Mouse (Mus musculus): Measurements from ENCODE around the gene Agtrap. TPM values are rescaled to one million over a fixed set of nuclear protein-coding genes. Genes with fewer than 3 reads are reported as not detected.

Agtrap gene
- polyA plus RNA-seq, 1 experiment from 2014 or later, result 10.4 TPM

DNA sequence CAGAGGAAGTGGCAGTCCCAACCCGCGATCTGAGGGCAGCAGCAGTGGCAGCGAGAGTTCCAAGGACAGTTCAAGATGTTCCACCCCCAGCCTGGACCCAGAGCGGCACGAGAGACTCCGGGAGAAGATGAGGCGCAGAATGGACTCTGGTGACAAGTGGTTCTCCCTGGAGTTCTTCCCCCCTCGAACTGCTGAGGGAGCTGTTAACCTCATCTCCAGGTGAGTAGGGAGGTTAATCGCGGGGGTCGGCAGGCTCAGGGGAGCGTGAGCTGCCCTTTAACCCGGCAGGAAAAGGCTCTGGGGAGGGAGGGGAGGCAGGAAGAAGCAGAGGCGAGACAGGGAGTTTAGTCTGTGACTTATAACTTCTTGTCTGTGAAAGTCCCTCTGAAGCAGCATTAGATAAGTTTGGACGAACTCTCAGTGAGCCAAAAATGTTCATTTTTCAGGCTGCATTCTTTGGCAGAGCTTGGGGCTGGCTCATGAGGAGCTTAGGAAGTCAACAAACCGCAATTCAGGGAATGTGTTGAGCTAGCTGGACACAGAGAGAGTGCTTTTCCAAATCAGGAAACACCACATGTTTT lies 46.1 kb downstream of the Agtrap start:
- 16% methylated on average over 16 of the region's 16 CpGs for WGBS (ENCODE audit: insufficient replicate concordance)
- Histone ChIP-seq H3K27me3 (ENCODE audit: insufficient read depth, low read length) (no peaks in the 10 kb centered on the region), H3K4me2 (ENCODE audit: low read depth, low read length) (peak overlapping the region; percentile 95), H3K4me1 (ENCODE audit: insufficient read depth) (peaks cover 62% of the 10 kb centered on the region), H3K9ac (replicated peaks) (peak overlapping the region; percentile 81), H3K27ac (ENCODE audit: low read depth) (peak overlapping the region; percentile 90), H3K36me3 (replicated peaks; ENCODE audit: insufficient read depth, low read length) (peaks cover 16% of the 10 kb centered on the region), H3K9me3 (ENCODE audit: low read length) (no peaks in the 10 kb centered on the region), H3K4me3 (ENCODE audit: low read depth, low read length) (peak overlapping the region; percentile 73)
- DNase-seq, result no peak
- ATAC-seq, result no peak
- TF ChIP-seq EP300 (IDR thresholded peaks at IDR 0.05; ENCODE audit: low read depth), result no peak
- no peak for TF ChIP-seq CTCF (IDR thresholded peaks at IDR 0.05; ENCODE audit: low read depth)

DNA sequence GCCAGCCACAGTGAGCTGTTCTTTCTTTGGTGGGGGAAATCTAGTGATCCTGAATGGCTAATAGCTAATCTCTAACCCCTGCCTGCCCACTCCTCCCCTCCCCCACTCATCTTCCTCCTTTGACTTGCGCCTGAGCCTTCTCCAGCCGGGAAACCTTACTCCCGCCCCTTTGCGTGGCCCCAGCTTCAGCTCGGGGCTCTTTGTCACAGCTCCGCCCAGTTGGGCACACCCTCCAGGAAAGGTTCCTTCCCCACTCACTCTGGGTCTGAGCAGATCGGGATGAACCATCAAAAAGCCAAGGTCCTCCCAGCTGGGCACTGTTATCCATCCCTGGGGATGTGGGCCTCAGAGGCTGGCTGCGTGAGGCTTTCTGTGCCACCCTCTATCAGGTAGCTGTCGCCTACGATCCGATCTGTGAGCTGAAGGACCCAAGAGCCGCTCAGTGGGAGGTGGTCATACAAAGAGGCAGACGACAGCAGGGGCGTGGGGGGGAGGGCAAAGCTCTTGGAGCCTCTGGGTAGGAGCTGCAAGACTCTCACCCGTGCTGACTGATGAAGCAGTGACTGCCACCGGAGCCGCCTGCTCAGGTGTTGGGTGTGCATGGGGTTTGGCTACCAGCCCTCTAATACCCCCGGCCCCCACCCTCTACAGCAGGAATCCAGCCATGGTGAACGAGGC lies 46.8 kb downstream of the Agtrap start:
- 10% methylated on average over 19 of the region's 19 CpGs for WGBS (ENCODE audit: insufficient replicate concordance)
- H3K4me2 ChIP-seq (ENCODE audit: low read depth, low read length), result peak overlapping the region; percentile 95
- H3K4me3 ChIP-seq (ENCODE audit: low read depth, low read length), result peak overlapping the region; percentile 73
- TF ChIP-seq EP300 (IDR thresholded peaks at IDR 0.05; ENCODE audit: low read depth), result no peak
- no peak for TF ChIP-seq CTCF (IDR thresholded peaks at IDR 0.05; ENCODE audit: low read depth)
- H3K9me3 ChIP-seq (ENCODE audit: low read length), result no peaks in the 10 kb centered on the region
- H3K36me3 ChIP-seq (replicated peaks; ENCODE audit: insufficient read depth, low read length), result peaks cover 15% of the 10 kb centered on the region
- H3K9ac ChIP-seq (replicated peaks), result peak overlapping the region; percentile 81
- no peaks in the 10 kb centered on the region for H3K27me3 ChIP-seq (ENCODE audit: insufficient read depth, low read length)
- DNase-seq (peak; percentile 73), ATAC-seq (no peak)
- peak overlapping the region; percentile 90 for H3K27ac ChIP-seq (ENCODE audit: low read depth)
- peaks cover 57% of the 10 kb centered on the region for H3K4me1 ChIP-seq (ENCODE audit: insufficient read depth)

DNA sequence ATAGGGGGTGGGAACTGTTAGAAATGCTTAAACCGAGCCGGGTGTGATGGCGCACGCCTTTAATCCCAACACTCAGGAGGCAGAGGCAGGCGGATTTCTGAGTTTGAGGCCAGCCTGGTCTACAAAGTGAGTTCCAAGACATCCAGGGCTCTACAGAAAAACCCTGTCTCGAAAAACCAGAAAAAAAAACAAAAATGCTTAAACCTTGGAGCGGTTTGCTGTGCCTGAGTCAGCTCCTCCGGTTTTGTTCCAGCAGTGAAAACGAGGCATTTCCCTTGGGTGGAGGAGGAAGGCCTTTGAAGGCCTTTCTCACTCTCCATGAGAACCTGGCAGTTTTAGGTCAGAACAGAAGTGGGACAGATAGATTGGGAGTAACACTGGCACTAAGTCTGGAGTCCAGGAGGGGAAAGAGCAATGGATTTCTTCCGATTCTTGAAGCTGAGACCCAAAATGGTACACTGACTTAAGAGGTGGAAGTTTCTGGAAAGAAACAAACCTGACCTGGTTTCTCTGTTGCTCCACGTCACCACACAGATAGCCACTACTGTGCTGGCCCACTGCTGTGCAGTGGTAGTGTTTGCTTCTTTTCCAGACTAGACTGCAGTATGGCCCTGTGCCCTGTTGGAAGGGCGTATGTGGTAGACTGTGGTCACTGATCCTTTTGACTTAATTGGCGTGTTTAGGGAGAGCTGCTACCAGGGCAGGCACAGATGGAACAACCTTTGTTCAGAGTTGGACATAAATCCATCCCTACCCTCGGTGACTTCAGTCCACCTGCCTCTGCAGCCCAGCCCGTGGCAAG lies 47.6 kb downstream of the Agtrap start:
- WGBS (ENCODE audit: insufficient replicate concordance), result 65% methylated on average over 15 of the region's 15 CpGs
- no peak for TF ChIP-seq CTCF (IDR thresholded peaks at IDR 0.05; ENCODE audit: low read depth)
- no peak for TF ChIP-seq EP300 (IDR thresholded peaks at IDR 0.05; ENCODE audit: low read depth)
- Histone ChIP-seq H3K9ac (replicated peaks) (peak overlapping the region; percentile 81), H3K36me3 (replicated peaks; ENCODE audit: insufficient read depth, low read length) (peaks cover 12% of the 10 kb centered on the region), H3K4me2 (ENCODE audit: low read depth, low read length) (peak overlapping the region; percentile 95), H3K27ac (ENCODE audit: low read depth) (peak overlapping the region; percentile 90), H3K4me3 (ENCODE audit: low read depth, low read length) (peak overlapping the region; percentile 73), H3K27me3 (ENCODE audit: insufficient read depth, low read length) (no peaks in the 10 kb centered on the region), H3K9me3 (ENCODE audit: low read length) (no peaks in the 10 kb centered on the region), H3K4me1 (ENCODE audit: insufficient read depth) (peaks cover 54% of the 10 kb centered on the region)
- ATAC-seq, result no peak
- DNase-seq, result no peak

DNA sequence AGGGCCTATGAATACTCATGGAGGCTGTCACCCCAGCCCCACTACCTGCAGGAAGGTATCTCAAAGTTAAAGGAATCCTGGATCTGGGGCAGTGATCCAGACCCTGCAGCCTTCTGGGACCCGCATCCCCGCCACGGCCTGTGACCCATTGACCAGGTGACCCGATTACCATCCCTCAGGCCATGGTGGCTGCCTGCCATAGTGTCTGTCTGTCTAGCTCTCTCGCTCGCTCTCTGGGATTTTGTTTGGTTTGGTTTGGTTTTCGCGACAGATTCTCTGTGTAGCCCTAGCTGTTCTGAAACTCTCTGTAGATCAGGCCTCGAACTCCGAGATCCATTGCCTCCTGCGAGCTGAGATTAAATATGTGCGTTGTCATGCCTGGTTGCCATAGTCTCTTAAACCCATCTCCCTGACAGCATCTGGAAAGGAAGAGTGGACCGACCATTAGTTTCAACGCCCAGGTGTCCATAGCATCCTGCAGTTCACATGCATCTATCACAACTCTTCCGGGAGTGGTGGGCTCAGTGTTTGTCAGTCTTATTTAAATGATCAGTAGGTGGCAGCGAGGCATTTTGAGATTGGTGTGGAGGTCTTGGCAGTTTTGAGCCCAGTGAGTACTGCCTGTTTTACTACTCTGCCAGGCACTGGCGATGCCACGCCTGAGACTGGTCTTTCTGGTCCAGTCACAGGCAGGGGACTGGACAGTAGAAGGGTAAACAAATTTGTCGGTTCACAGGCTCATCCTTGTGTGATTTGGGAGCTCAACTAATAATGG lies 48.4 kb downstream of the Agtrap start:
- Histone ChIP-seq H3K27me3 (ENCODE audit: insufficient read depth, low read length) (no peaks in the 10 kb centered on the region), H3K4me1 (ENCODE audit: insufficient read depth) (peaks cover 50% of the 10 kb centered on the region), H3K9me3 (ENCODE audit: low read length) (no peaks in the 10 kb centered on the region), H3K36me3 (replicated peaks; ENCODE audit: insufficient read depth, low read length) (peaks cover 8% of the 10 kb centered on the region), H3K4me2 (ENCODE audit: low read depth, low read length) (peak overlapping the region; percentile 95), H3K4me3 (ENCODE audit: low read depth, low read length) (peak overlapping the region; percentile 73), H3K27ac (ENCODE audit: low read depth) (peak overlapping the region; percentile 90), H3K9ac (replicated peaks) (peak overlapping the region; percentile 81)
- WGBS (ENCODE audit: insufficient replicate concordance), result 15% methylated on average over 19 of the region's 19 CpGs
- ATAC-seq (peak; percentile 11), DNase-seq (no peak)
- TF ChIP-seq EP300 (IDR thresholded peaks at IDR 0.05; ENCODE audit: low read depth) (0 out of 2 replicates have a peak, but pooled peaks have one; percentile 33), CTCF (IDR thresholded peaks at IDR 0.05; ENCODE audit: low read depth) (no peak)

DNA sequence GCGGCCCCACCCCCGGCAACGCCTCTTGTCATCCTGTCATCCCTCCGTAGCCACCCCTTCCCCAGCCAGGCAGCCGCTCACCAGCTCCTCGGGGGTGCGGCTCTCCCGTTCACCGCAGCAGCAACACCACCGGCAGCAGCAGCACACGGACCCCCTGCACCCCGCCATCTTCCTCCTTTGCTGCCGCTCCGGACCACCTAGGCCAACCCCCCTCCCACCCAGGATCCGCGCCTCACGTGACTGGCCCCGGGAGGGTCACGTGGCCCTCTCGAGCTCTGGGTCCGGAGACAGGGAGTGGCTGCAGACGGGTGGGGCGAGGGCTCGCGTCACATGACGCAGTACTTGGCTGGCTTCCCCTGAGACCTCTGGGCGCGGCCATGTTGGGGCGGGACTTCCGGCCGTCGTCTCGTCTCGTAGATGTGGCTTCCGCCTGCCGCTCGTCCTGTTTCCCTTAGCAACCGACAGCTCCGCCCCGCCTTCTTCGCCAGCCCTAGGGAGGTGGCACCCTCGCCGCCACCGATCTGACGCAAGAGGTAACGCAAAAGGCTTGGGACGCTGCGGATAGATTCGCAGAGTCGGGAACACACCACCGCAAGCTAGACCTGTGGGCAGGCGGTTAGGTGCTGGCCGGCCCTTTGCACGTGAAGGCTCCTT lies 49.1 kb downstream of the Agtrap start, which contains the start of the genes Clcn6 and Mthfr:
Gene Clcn6, minus strand, starts transcription at position 222 of the 654 bp plus-strand sequence.
Gene Mthfr, plus strand, starts transcription at position 478 of the 654 bp plus-strand sequence.
- Histone ChIP-seq H3K27ac (ENCODE audit: low read depth) (peak within 1 kb of the TSS; percentile 90), H3K9me3 (ENCODE audit: low read length) (no peaks in the 10 kb centered on the region), H3K4me1 (ENCODE audit: insufficient read depth) (peaks cover 45% of the 10 kb centered on the region), H3K9ac (replicated peaks) (peak within 1 kb of the TSS; percentile 81), H3K4me2 (ENCODE audit: low read depth, low read length) (peak within 1 kb of the TSS; percentile 95), H3K36me3 (replicated peaks; ENCODE audit: insufficient read depth, low read length) (0 out of 2 replicates have a peak, but pooled peaks cover 2% of the 10 kb centered on the region), H3K4me3 (ENCODE audit: low read depth, low read length) (peak within 1 kb of the TSS; percentile 73), H3K27me3 (ENCODE audit: insufficient read depth, low read length) (no peaks in the 10 kb centered on the region)
- DNase-seq (peak; percentile 100), ATAC-seq (peak; percentile 95)
- TF ChIP-seq EP300 (IDR thresholded peaks at IDR 0.05; ENCODE audit: low read depth) (no peak), CTCF (IDR thresholded peaks at IDR 0.05; ENCODE audit: low read depth) (no peak; the same call in 1 of the 2 replicates)
- WGBS (ENCODE audit: insufficient replicate concordance), result under 1% methylated on average over 50 of the region's 54 CpGs
